28 mouse cellular contexts compared by ENCODE assay signal in the genomic region with DNA sequence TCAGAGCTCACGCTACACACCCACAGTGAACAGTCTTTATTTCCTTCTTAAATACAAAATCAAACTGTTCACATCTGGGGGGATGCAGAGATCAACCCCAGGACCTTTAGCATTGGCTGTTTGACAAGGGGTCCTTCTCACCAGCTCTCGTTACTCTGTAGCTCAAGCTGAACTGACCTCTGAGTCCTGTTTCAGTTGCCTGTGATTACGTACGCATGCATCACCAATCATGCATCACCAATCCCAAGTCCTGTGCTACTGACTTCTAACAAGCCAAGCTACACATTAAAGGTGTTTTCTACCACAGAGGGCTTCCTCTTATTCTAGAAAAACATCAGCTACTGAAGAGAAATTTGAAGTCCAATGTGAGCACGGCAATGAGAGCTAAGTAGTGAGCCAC.
DNase-seq lines count a peak whose midpoint lies in the region; ATAC-seq and TF ChIP-seq lines count a peak whose summit lies in the region.
"Had no signal": no experiment of that assay in that cellular context is flagged by ENCODE, and none has a peak within 500 bp of the region (broad histone marks: within the 10 kb centered on the region; RNA-seq: fewer than 3 reads in every experiment).

No protein-coding gene starts in this region.

- H3K4me3 ChIP-seq in kidney, adult 2 months (ENCODE audit: insufficient read depth, low read depth, low read length) = no peak overlapping the region
- H3K4me3 ChIP-seq in kidney, embryonic 14.5 days (ENCODE audit: low read length) = no peak overlapping the region
- H3K4me3 ChIP-seq in kidney, postnatal 0 days (replicated peaks; ENCODE audit: low read depth, low read length) = no peak overlapping the region
- H3K4me3 ChIP-seq in hindbrain, embryonic 16.5 days (ENCODE audit: low read length) = no peak overlapping the region
- H3K4me3 ChIP-seq in midbrain, embryonic 15.5 days = no peak overlapping the region
- H3K4me3 ChIP-seq: embryonic facial prominence, embryonic 10.5 days; embryonic facial prominence, embryonic 13.5 days; erythroblast, embryonic 14.5 days; forebrain, embryonic 12.5 days; forebrain, embryonic 15.5 days; hindbrain, embryonic 12.5 days; hindbrain, embryonic 15.5 days had no signal

- no peak for TF ChIP-seq POLR2A in kidney, adult 2 months (IDR thresholded peaks at IDR 0.05; ENCODE audit: low read depth, low read length)

- H3K36me3 ChIP-seq in kidney, adult 2 months (ENCODE audit: control insufficient read depth, insufficient read depth, low read length) = no peaks in the 10 kb centered on the region
- no peaks in the 10 kb centered on the region for H3K36me3 ChIP-seq in kidney, embryonic 14.5 days (ENCODE audit: control insufficient read depth, insufficient read depth, low read length)
- no peaks in the 10 kb centered on the region for H3K36me3 ChIP-seq in kidney, postnatal 0 days (ENCODE audit: insufficient read depth, low read length)
- H3K36me3 ChIP-seq in splenic B cell, adult 2 months (ENCODE audit: control insufficient read depth, insufficient read depth, low read length, poor library complexity, severe bottlenecking) = no peaks in the 10 kb centered on the region; the same call in 1 of the 2 replicates
- H3K36me3 ChIP-seq in hindbrain, embryonic 16.5 days (ENCODE audit: control insufficient read depth, insufficient read depth, low read length) = no peaks in the 10 kb centered on the region
- no peaks in the 10 kb centered on the region for H3K36me3 ChIP-seq in midbrain, embryonic 15.5 days (replicated peaks)
- H3K36me3 ChIP-seq: embryonic facial prominence, embryonic 13.5 days; forebrain, embryonic 12.5 days; forebrain, embryonic 15.5 days; hindbrain, embryonic 12.5 days; hindbrain, embryonic 15.5 days had no signal

- peak; percentile 84; the same call in 1 of the 2 replicates for ATAC-seq in kidney, embryonic 14.5 days (ENCODE audit: low FRiP score, low TSS enrichment)
- ATAC-seq in kidney, postnatal 0 days (replicated peaks; ENCODE audit: low FRiP score, low read depth) = 0 out of 2 replicates have a peak, but pooled peaks have one; percentile 36
- no peak for ATAC-seq in hindbrain, embryonic 16.5 days
- ATAC-seq in midbrain, embryonic 15.5 days (replicated peaks) = no peak
- ATAC-seq: forebrain, embryonic 15.5 days; Patski had no signal

- H3K27me3 ChIP-seq in kidney, adult 2 months (replicated peaks; ENCODE audit: control insufficient read depth, insufficient read depth, low read length) = no peaks in the 10 kb centered on the region
- H3K27me3 ChIP-seq in kidney, embryonic 14.5 days (ENCODE audit: control insufficient read depth, insufficient read depth, low read length) = no peaks in the 10 kb centered on the region
- no peaks in the 10 kb centered on the region for H3K27me3 ChIP-seq in kidney, postnatal 0 days (ENCODE audit: insufficient read depth, low read length)
- no peaks in the 10 kb centered on the region for H3K27me3 ChIP-seq in splenic B cell, adult 2 months (ENCODE audit: control insufficient read depth, insufficient read depth, low read length, poor library complexity, severe bottlenecking)
- no peaks in the 10 kb centered on the region for H3K27me3 ChIP-seq in hindbrain, embryonic 16.5 days (replicated peaks; ENCODE audit: control insufficient read depth, insufficient read depth, low read length)
- H3K27me3 ChIP-seq in midbrain, embryonic 15.5 days (replicated peaks) = no peaks in the 10 kb centered on the region
- H3K27me3 ChIP-seq: CH12.LX; embryonic facial prominence, embryonic 13.5 days; forebrain, embryonic 12.5 days; forebrain, embryonic 15.5 days; hindbrain, embryonic 12.5 days; hindbrain, embryonic 15.5 days; Patski had no signal

- no peak overlapping the region for H3K9ac ChIP-seq in kidney, embryonic 14.5 days (ENCODE audit: low read depth, low read length)
- no peak overlapping the region for H3K9ac ChIP-seq in kidney, postnatal 0 days (ENCODE audit: low read depth, low read length)
- no peak overlapping the region for H3K9ac ChIP-seq in hindbrain, embryonic 16.5 days (ENCODE audit: low read depth, low read length)
- H3K9ac ChIP-seq in midbrain, embryonic 15.5 days = no peak overlapping the region
- H3K9ac ChIP-seq: embryonic facial prominence, embryonic 13.5 days; forebrain, embryonic 12.5 days; forebrain, embryonic 15.5 days; hindbrain, embryonic 12.5 days; hindbrain, embryonic 15.5 days had no signal

- H3K27ac ChIP-seq in kidney, adult 2 months (ENCODE audit: insufficient read depth, low read depth, low read length) = no peak overlapping the region
- no peak overlapping the region for H3K27ac ChIP-seq in kidney, embryonic 14.5 days (ENCODE audit: low read depth, low read length)
- H3K27ac ChIP-seq in kidney, postnatal 0 days = no peak overlapping the region
- no peak overlapping the region for H3K27ac ChIP-seq in hindbrain, embryonic 16.5 days (ENCODE audit: low read depth, low read length)
- no peak overlapping the region for H3K27ac ChIP-seq in midbrain, embryonic 15.5 days
- H3K27ac ChIP-seq: embryonic facial prominence, embryonic 10.5 days; embryonic facial prominence, embryonic 13.5 days; forebrain, embryonic 12.5 days; forebrain, embryonic 15.5 days; hindbrain, embryonic 12.5 days; hindbrain, embryonic 15.5 days had no signal

- no peak for TF ChIP-seq CTCF in kidney, adult 2 months (conservative IDR thresholded peaks at IDR 0.05; ENCODE audit: insufficient read depth, insufficient read length, low read depth, low read length)
- no peak for TF ChIP-seq CTCF in kidney, postnatal 0 days (IDR thresholded peaks at IDR 0.05; ENCODE audit: low read depth)

- 52% methylated on average over 5 of the region's 5 CpGs for WGBS in kidney, adult 2 months
- 58% methylated on average over 5 of the region's 5 CpGs for WGBS in kidney, embryonic 14.5 days
- WGBS in kidney, postnatal 0 days = 53% methylated on average over 5 of the region's 5 CpGs
- 85% methylated on average over 5 of the region's 5 CpGs for WGBS in hindbrain, embryonic 16.5 days
- 74% methylated on average over 5 of the region's 5 CpGs for WGBS in midbrain, embryonic 15.5 days

- peaks cover 3% of the 10 kb centered on the region; the same call in 1 of the 2 replicates for H3K4me1 ChIP-seq in kidney, adult 2 months (ENCODE audit: control insufficient read depth, insufficient read depth, low read length)
- peaks cover 4% of the 10 kb centered on the region; the same call in 1 of the 2 replicates for H3K4me1 ChIP-seq in kidney, embryonic 14.5 days (ENCODE audit: control insufficient read depth, insufficient read depth, low read length)
- no peaks in the 10 kb centered on the region for H3K4me1 ChIP-seq in kidney, postnatal 0 days (replicated peaks; ENCODE audit: insufficient read depth, low read length)
- no peaks in the 10 kb centered on the region for H3K4me1 ChIP-seq in hindbrain, embryonic 16.5 days (ENCODE audit: control insufficient read depth, insufficient read depth, low read depth, low read length)
- peaks cover 7% of the 10 kb centered on the region for H3K4me1 ChIP-seq in midbrain, embryonic 15.5 days

- H3K9me3 ChIP-seq in kidney, embryonic 14.5 days (ENCODE audit: control insufficient read depth, low read length) = no peaks in the 10 kb centered on the region
- H3K9me3 ChIP-seq in kidney, postnatal 0 days (replicated peaks; ENCODE audit: low read length) = no peaks in the 10 kb centered on the region
- H3K9me3 ChIP-seq in hindbrain, embryonic 16.5 days (ENCODE audit: control insufficient read depth, low read length) = no peaks in the 10 kb centered on the region
- no peaks in the 10 kb centered on the region for H3K9me3 ChIP-seq in midbrain, embryonic 15.5 days
- H3K9me3 ChIP-seq: embryonic facial prominence, embryonic 10.5 days; embryonic facial prominence, embryonic 13.5 days; forebrain, embryonic 12.5 days; forebrain, embryonic 15.5 days; G1E; hindbrain, embryonic 12.5 days; hindbrain, embryonic 15.5 days had no signal

- peak; percentile 79 for DNase-seq in kidney, adult 2 months
- no peak for DNase-seq in kidney, postnatal 10 days
- peak; percentile 28 for DNase-seq in kidney, postnatal 0 days (ENCODE audit: low spot score)
- peak; percentile 13 for DNase-seq in splenic B cell, adult 2 months (ENCODE audit: low read depth, low spot score)
- DNase-seq: adrenal gland, postnatal 10 days; adrenal gland, postnatal 36 days; B cell, adult 2 months; cerebellum, adult 11 months; cerebellum, adult 2 months; cerebellum, adult 9-11 months; cerebellum, postnatal 25 days; embryo, embryonic 11 days; gastrocnemius, postnatal 10 days; heart, adult 11 months had no signal

- no peak overlapping the region for H3K4me2 ChIP-seq in kidney, embryonic 14.5 days (replicated peaks; ENCODE audit: low read depth, low read length)
- no peak overlapping the region for H3K4me2 ChIP-seq in kidney, postnatal 0 days (ENCODE audit: low read length)
- H3K4me2 ChIP-seq in hindbrain, embryonic 16.5 days (ENCODE audit: low read length) = no peak overlapping the region
- H3K4me2 ChIP-seq in midbrain, embryonic 15.5 days = no peak overlapping the region
- H3K4me2 ChIP-seq: embryonic facial prominence, embryonic 13.5 days; forebrain, embryonic 12.5 days; forebrain, embryonic 15.5 days; heart, embryonic 11.5 days; hindbrain, embryonic 12.5 days; hindbrain, embryonic 15.5 days had no signal

Comparison
In these comparisons a context has a peak if more than half of its experiments do, and no peak if none do; other contexts are left out.
1. ATAC-seq: peak in kidney, embryonic 14.5 days (single experiment) and kidney, postnatal 0 days (single experiment); none in hindbrain, embryonic 16.5 days (single experiment) and midbrain, embryonic 15.5 days (single experiment).